Mouse (Mus musculus) heart, embryonic 10.5 days (tissue): ENCODE measurements around the gene U2af2. TPM values are rescaled to one million over a fixed set of nuclear protein-coding genes. Genes with fewer than 3 reads are reported as not detected.
A peak's percentile ranks its signal among the peaks of the same experiment; 100 is the strongest.
"Not testable (repeated sequence)": the region's sequence is repeated elsewhere in the genome, so short reads cannot be mapped to it uniquely, and the experiment has no call there.

Experiments
- DNase-seq: peaks from one replicate; pipeline ENCODE4 v3.0.0-alpha.2; 2017; ENCODE audit warnings: low spot score
- H3K27ac ChIP-seq: fragments of 300-500 bp; sonication (generic); 2 replicates; pipeline ENCODE4 v1.5.1; 2016; ENCODE audit warnings: mild to moderate bottlenecking
- H3K27me3 ChIP-seq: fragments of 300-500 bp; sonication (generic); 2 replicates; pipeline ENCODE4 v1.6.1; 2016; ENCODE audit warnings: mild to moderate bottlenecking; ENCODE audit not compliant: poor library complexity, insufficient read depth, severe bottlenecking
- H3K36me3 ChIP-seq: fragments of 300-500 bp; sonication (generic); 2 replicates; pipeline ENCODE4 v1.6.1; 2016; ENCODE audit warnings: mild to moderate bottlenecking, moderate library complexity
- H3K4me1 ChIP-seq: fragments of 300-500 bp; sonication (generic); 2 replicates; pipeline ENCODE4 v1.6.1; 2016; ENCODE audit warnings: mild to moderate bottlenecking
- H3K4me3 ChIP-seq: fragments of 300-500 bp; sonication (generic); 2 replicates; pipeline ENCODE4 v1.5.1; 2016; ENCODE audit warnings: mild to moderate bottlenecking, moderate library complexity
- H3K9me3 ChIP-seq: fragments of 300-500 bp; sonication (generic); 2 replicates; pipeline ENCODE4 v1.6.1; 2016; ENCODE audit warnings: mild to moderate bottlenecking, moderate library complexity
- WGBS: fragments of 180-500 bp; shearing (Covaris S2); methylation state at CpG from one replicate; pipeline ENCODE4 v1.1.7; 2016; 5-methylcytosine and 5-hydroxymethylcytosine counted together
- polyA plus RNA-seq: library from polyadenylated mRNA; unstranded; fragments of >200 nt; fragmentation: Nextera tagmentation; extraction: Ambion mirVana; gene quantifications from 2 replicates; pipeline ENCODE4 v1.2.1, GENCODE M21; 2016

Gene U2af2
- 107 and 121 TPM in 2 replicates for polyA plus RNA-seq

DNA sequence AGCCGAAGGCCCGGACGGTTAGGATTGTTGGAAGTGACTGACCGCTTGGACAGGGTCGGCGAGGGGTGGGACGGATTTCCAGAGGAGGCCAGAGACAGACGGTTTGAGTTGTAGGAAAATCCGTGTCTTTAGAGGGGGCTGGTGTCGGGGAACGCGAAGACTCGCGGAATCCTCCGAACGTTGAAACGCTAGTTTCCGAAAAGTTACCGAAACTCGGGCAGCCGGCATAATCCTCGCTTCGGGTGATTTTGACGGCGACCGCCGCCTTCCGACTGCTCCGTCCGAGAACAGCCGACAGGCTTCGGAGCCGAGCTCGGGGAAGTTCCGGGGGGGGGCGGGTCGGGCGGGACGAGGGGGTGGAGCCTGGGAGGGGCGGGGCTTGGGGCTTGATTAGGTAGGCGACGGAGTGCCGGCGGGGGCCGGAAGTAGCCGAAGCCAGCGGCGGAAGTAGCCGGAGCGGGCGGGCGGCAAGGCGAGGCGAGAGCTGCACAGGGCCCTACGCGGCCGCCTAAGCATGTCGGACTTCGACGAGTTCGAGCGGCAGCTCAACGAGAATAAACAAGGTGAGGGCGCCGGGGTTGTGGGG, at the start of gene U2af2:
Gene U2af2, plus strand, starts transcription at position 370 of the 586 bp plus-strand sequence.
- Histone ChIP-seq H3K4me1 (peaks cover 32% of the 10 kb centered on the region), H3K27ac (peak within 1 kb of the TSS; percentile 97)
- WGBS: under 1% methylated on average over 64 of the region's 65 CpGs

GRCm38 (mm10) chr7:5012681-5013513, 49.0 kb upstream of the U2af2 start:
- H3K4me3 ChIP-seq: peak overlapping the region; percentile 84

More for the DNA sequence above, at the start of gene U2af2:
- Histone ChIP-seq H3K36me3 (peaks cover 13% of the 10 kb centered on the region), H3K27me3 (peaks cover 26% of the 10 kb centered on the region), H3K9me3 (no peaks in the 10 kb centered on the region; the same call in 1 of the 2 replicates), H3K4me3 (peak within 1 kb of the TSS; percentile 77)
- peak; percentile 96 for DNase-seq

GRCm38 (mm10) chr7:5014251-5015117, 47.5 kb upstream of the U2af2 start, which contains the start of the genes Zfp524 and Fiz1:
TSS of gene Zfp524 (plus strand) at chr7:5014415.
TSS of gene Fiz1 (minus strand) at chr7:5014697.
- Histone ChIP-seq H3K4me3 (peak within 1 kb of the TSS; percentile 84), H3K4me1 (0 out of 2 replicates have a peak, but pooled peaks cover 4% of the 10 kb centered on the region), H3K27me3 (no peaks in the 10 kb centered on the region), H3K27ac (peak within 1 kb of the TSS; percentile 98), H3K9me3 (no peaks in the 10 kb centered on the region), H3K36me3 (peaks cover 53% of the 10 kb centered on the region)
- peak; percentile 98 for DNase-seq
- WGBS: under 1% methylated on average over 42 of the region's 42 CpGs

More at GRCm38 (mm10) chr7:5012681-5013513, 49.0 kb upstream of the U2af2 start:
- H3K9me3 ChIP-seq: peaks cover 6% of the 10 kb centered on the region; the same call in 1 of the 2 replicates
- peaks cover 65% of the 10 kb centered on the region for H3K36me3 ChIP-seq
- H3K27ac ChIP-seq: peak overlapping the region; percentile 56; the same call in 1 of the 2 replicates
- WGBS: 88% methylated on average over 27 of the region's 27 CpGs
- 0 out of 2 replicates have a peak, but pooled peaks cover 4% of the 10 kb centered on the region for H3K4me1 ChIP-seq
- DNase-seq: no peak
- H3K27me3 ChIP-seq: no peaks in the 10 kb centered on the region

DNA sequence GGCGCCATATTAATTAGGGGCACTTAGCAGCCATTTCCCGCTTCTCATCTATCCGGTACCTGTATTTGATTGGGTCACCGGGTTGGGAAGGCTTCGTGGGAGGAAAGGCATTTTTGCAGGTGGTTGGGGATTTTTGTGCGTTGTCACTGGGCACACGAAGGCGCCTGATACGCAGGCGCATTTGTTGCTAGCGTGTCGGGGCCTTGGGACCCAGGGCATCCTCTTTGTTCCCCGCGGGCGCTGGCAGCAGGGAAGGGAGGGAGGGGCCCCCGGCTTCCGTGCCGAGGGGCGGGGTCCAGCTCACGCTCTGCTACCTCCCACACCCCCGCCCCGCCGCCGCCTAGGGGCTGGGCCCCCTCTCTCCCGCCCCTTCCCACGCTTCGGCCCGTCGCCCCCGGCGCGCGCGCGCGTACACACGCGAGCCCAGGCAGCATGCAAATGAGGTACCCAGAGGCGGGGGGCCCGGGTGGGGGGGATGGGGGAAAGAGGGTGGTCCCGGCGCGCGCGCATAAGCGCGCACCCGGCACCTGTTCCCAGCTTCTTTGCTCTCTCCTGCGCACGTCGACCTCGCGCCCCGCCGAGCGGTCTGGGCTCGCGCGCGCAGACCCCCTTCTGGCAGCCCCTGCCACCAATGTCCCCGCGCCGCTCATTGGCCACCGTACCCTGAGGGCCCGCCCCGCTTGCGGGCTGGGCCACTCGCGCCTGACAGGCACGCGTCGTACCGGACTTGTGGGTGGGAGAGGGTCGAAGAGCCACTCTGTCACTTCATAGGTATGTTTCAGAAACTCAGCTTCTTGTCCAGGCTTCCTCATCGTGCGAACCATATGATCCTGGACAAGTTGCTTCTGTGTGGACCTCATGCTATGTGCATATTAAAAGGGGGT, 46.6 kb upstream of the U2af2 start, which contains the start of gene Gm44973:
Gene Gm44973, plus strand, starts transcription at position 379 of the 884 bp plus-strand sequence.
- Histone ChIP-seq H3K9me3 (no peaks in the 10 kb centered on the region), H3K4me3 (peak within 1 kb of the TSS; percentile 84), H3K4me1 (0 out of 2 replicates have a peak, but pooled peaks cover 4% of the 10 kb centered on the region), H3K27me3 (no peaks in the 10 kb centered on the region), H3K36me3 (peaks cover 44% of the 10 kb centered on the region), H3K27ac (peak within 1 kb of the TSS; percentile 98)
- DNase-seq: peak; percentile 98
- under 1% methylated on average over 76 of the region's 76 CpGs for WGBS

- DNase-seq: no peak
- Histone ChIP-seq H3K36me3 (peaks cover 37% of the 10 kb centered on the region), H3K4me1 (peaks cover 5% of the 10 kb centered on the region), H3K27me3 (no peaks in the 10 kb centered on the region), H3K27ac (peak overlapping the region; percentile 98), H3K4me3 (peak overlapping the region; percentile 84), H3K9me3 (no peaks in the 10 kb centered on the region)
- WGBS: 79% methylated on average over 3 of the region's 3 CpGs
Measured at GRCm38 (mm10) chr7:5016057-5016456, 45.9 kb upstream of the U2af2 start.

- Histone ChIP-seq H3K4me1 (peaks cover 10% of the 10 kb centered on the region), H3K9me3 (no peaks in the 10 kb centered on the region), H3K4me3 (no peak overlapping the region), H3K27me3 (no peaks in the 10 kb centered on the region), H3K27ac (no peak overlapping the region), H3K36me3 (peaks cover 30% of the 10 kb centered on the region)
- 98% methylated on average over 2 of the region's 2 CpGs for WGBS
- DNase-seq: no peak
Measured at GRCm38 (mm10) chr7:5016920-5017319, 45.0 kb upstream of the U2af2 start.

DNA sequence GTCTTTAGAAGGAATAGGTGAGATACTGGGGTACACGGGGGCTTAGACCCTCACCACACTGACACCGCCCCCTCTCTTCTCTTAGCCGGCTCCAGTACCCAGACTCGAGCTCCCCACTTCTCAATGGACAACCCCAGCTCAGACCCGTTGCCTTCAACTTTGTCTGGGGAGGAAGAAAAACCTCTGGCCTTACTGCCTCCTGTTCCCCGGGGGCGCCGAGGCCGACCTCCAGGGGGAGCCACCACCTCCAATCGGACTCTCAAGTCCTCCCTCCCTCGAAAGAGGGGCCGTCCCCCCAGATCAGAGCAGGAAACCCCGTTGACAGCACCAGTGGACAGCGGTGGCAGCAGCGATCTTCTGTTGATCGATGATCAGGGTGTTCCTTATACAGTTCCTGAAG, 44.6 kb upstream of the U2af2 start:
- no peaks in the 10 kb centered on the region for H3K9me3 ChIP-seq

GRCm38 (mm10) chr7:5017931-5018330, 44.0 kb upstream of the U2af2 start:
- no peak for DNase-seq

More for the DNA sequence above, 44.6 kb upstream of the U2af2 start:
- no peak for DNase-seq
- Histone ChIP-seq H3K4me3 (no peak overlapping the region), H3K27me3 (no peaks in the 10 kb centered on the region), H3K36me3 (peaks cover 30% of the 10 kb centered on the region), H3K27ac (no peak overlapping the region), H3K4me1 (peaks cover 10% of the 10 kb centered on the region)
- WGBS: 88% methylated on average over 16 of the region's 16 CpGs

DNA sequence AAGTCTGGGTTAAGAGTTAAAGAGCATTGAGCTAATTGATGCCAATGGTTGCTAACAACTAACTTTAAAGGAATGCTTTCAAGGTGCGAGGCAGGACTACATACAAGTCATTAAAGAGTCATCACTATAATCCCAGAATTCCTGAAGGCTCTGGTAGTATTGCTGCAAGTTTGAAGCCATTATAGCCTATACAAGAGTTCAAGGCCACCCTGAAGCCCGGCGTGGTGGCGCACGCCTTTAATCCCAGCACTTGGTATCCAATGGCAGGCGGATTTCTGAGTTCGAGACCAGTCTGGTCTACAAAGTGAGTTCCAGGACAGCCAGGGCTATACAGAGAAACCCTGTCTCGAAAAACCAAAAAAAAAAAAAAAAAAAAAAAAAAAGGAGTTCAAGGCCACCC, 42.4 kb upstream of the U2af2 start:
- 34% methylated on average over 8 of the region's 8 CpGs for WGBS
- DNase-seq: not testable (repeated sequence)

More at GRCm38 (mm10) chr7:5017931-5018330, 44.0 kb upstream of the U2af2 start:
- peaks cover 30% of the 10 kb centered on the region for H3K36me3 ChIP-seq
- no peak overlapping the region for H3K27ac ChIP-seq
- H3K27me3 ChIP-seq: no peaks in the 10 kb centered on the region
- H3K9me3 ChIP-seq: no peaks in the 10 kb centered on the region
- H3K4me1 ChIP-seq: peaks cover 10% of the 10 kb centered on the region
- 95% methylated on average over 21 of the region's 21 CpGs for WGBS
- no peak overlapping the region for H3K4me3 ChIP-seq

GRCm38 (mm10) chr7:5020000-5020681, 41.8 kb upstream of the U2af2 start, which contains the start of the genes Zfp865 and Ccdc106:
TSS of gene Zfp865 (plus strand) at chr7:5020376.
TSS of gene Ccdc106 (plus strand) at chr7:5020553.
- WGBS: under 1% methylated on average over 49 of the region's 49 CpGs
- Histone ChIP-seq H3K9me3 (no peaks in the 10 kb centered on the region), H3K4me3 (peak within 1 kb of the TSS; percentile 94), H3K4me1 (peaks cover 10% of the 10 kb centered on the region), H3K27me3 (no peaks in the 10 kb centered on the region), H3K36me3 (peaks cover 48% of the 10 kb centered on the region), H3K27ac (peak within 1 kb of the TSS; percentile 98)
- peak; percentile 100 for DNase-seq

More for the DNA sequence above, 42.4 kb upstream of the U2af2 start:
- H3K9me3 ChIP-seq, H3K4me1 ChIP-seq, H3K27me3 ChIP-seq: not testable (repeated sequence)
- H3K27ac ChIP-seq: peak overlapping the region; percentile 98
- H3K36me3 ChIP-seq: peaks cover 43% of the 10 kb centered on the region
- H3K4me3 ChIP-seq: peak overlapping the region; percentile 94

GRCm38 (mm10) chr7:5020685-5021084, 41.3 kb upstream of the U2af2 start:
- Histone ChIP-seq H3K27me3 (no peaks in the 10 kb centered on the region), H3K9me3 (no peaks in the 10 kb centered on the region), H3K27ac (peak overlapping the region; percentile 98), H3K4me3 (peak overlapping the region; percentile 94), H3K36me3 (peaks cover 54% of the 10 kb centered on the region), H3K4me1 (peaks cover 10% of the 10 kb centered on the region)
- under 1% methylated on average over 15 of the region's 15 CpGs for WGBS
- DNase-seq: no peak
